Mouse (Mus musculus) brain, embryonic 14.5 days (tissue): ENCODE measurements around the gene Tmem229b.
"Not testable (repeated sequence)": the region's sequence is repeated elsewhere in the genome, so short reads cannot be mapped to it uniquely, and the experiment has no call there.

Source experiments
- CTCF ChIP-seq: fragments of 200-500 bp; IDR thresholded peaks from 2 replicates; pipeline ENCODE4 v1.5.1; 2012; ENCODE audit warnings: inconsistent platforms, mild to moderate bottlenecking, moderate library complexity, borderline replicate concordance; ENCODE audit not compliant: insufficient read depth, insufficient read length; ENCODE audit errors: extremely low read depth
- POLR2A ChIP-seq: fragments of 200-500 bp; IDR thresholded peaks from 2 replicates; pipeline ENCODE4 v1.6.1; 2012; ENCODE audit warnings: mild to moderate bottlenecking, inconsistent platforms, borderline replicate concordance; ENCODE audit not compliant: poor library complexity, insufficient read depth, insufficient read length, severe bottlenecking; ENCODE audit errors: extremely low read depth

DNA sequence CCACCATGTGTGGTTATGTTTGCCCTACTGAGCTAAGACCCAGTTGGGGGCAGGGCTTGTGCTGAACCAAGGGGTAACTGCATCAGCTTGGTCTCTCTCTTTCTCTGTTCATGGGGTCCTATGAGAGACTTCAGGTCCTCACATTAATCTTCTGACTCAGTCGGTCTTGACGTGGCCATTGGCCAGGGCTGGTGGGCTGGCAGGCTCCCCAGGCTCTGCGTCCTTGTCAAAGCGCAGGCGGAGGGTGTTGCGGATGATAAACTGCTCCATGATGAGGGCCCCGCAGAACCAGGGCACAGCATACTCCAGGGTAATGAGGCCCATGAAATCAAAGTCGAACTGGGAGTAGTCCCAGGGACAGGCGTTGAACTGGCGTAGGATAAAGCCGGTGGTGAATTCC lies 42.9 kb downstream of the Tmem229b start:
- TF ChIP-seq POLR2A, CTCF: not testable (repeated sequence)
